Mouse (Mus musculus) limb, embryonic 14.5 days (tissue): ENCODE results near the gene Olfr556. TPM values are rescaled to one million over a fixed set of nuclear protein-coding genes. Genes with fewer than 3 reads are reported as not detected.

Source experiments
- ATAC-seq: fragments of 200-750 bp; cut with Nextera tagmentation; 2 replicates; pipeline ENCODE4 v1.8.0; 2017; ENCODE audit warnings: low read depth, moderate number of reproducible peaks, moderate TSS enrichment; ENCODE audit not compliant: low FRiP score
- DNase-seq: peaks from one replicate; pipeline ENCODE4 v3.0.0-alpha.2; 2015; ENCODE audit warnings: low spot score
- H3K27ac ChIP-seq: fragments of 300-500 bp; sonication (generic); replicated peaks from 2 replicates; pipeline ENCODE4 v1.5.1; 2014; ENCODE audit warnings: low read depth, mild to moderate bottlenecking, low read length, moderate library complexity, mixed read lengths
- H3K27me3 ChIP-seq: fragments of 300-500 bp; sonication (generic); 2 replicates; pipeline ENCODE4 v1.6.1; 2014; ENCODE audit warnings: low read length, mixed read lengths; ENCODE audit not compliant: control insufficient read depth, insufficient read depth
- H3K36me3 ChIP-seq: fragments of 300-500 bp; sonication (generic); 2 replicates; pipeline ENCODE4 v1.6.1; 2014; ENCODE audit warnings: mild to moderate bottlenecking, low read length, moderate library complexity, mixed read lengths; ENCODE audit not compliant: control insufficient read depth, insufficient read depth
- H3K4me1 ChIP-seq: fragments of 300-500 bp; sonication (generic); 2 replicates; pipeline ENCODE4 v1.6.1; 2014; ENCODE audit warnings: antibody characterized with exemption, low read length, mixed read lengths; ENCODE audit not compliant: control insufficient read depth, insufficient read depth
- H3K4me2 ChIP-seq: fragments of 300-500 bp; sonication (generic); replicated peaks from 2 replicates; pipeline ENCODE4 v1.6.1; 2014; ENCODE audit warnings: low read depth, mild to moderate bottlenecking, low read length, moderate library complexity; ENCODE audit not compliant: severe bottlenecking
- H3K4me3 ChIP-seq: fragments of 300-500 bp; sonication (generic); replicated peaks from 2 replicates; pipeline ENCODE4 v1.5.1; 2014; ENCODE audit warnings: low read length
- H3K9ac ChIP-seq: fragments of 300-500 bp; sonication (generic); 2 replicates; pipeline ENCODE4 v1.6.1; 2014; ENCODE audit warnings: mild to moderate bottlenecking, low read depth, low read length, moderate library complexity; ENCODE audit not compliant: severe bottlenecking
- H3K9me3 ChIP-seq: fragments of 300-500 bp; sonication (generic); 2 replicates; pipeline ENCODE4 v1.6.1; 2016; ENCODE audit warnings: low read length; ENCODE audit not compliant: control insufficient read depth
- POLR2A ChIP-seq: fragments of 200-500 bp; IDR thresholded peaks from 2 replicates; pipeline ENCODE4 v1.8.0; 2012; ENCODE audit warnings: inconsistent platforms, mild to moderate bottlenecking, moderate library complexity, borderline replicate concordance; ENCODE audit not compliant: insufficient read depth, insufficient read length; ENCODE audit errors: extremely low read depth
- WGBS: fragments of 180-500 bp; shearing (Covaris S2); extraction: QIAGEN DNeasy Blood & Tissue Kit; methylation state at CpG from one replicate; pipeline ENCODE4 v1.1.7; 2014; 5-methylcytosine and 5-hydroxymethylcytosine counted together
- polyA plus RNA-seq, 2 experiments: library from polyadenylated mRNA; depleted of rRNA in 1 of 2; stranded (reverse) in 1 of 2; unstranded in 1 of 2; fragments of >200 nt; fragmentation: Nextera tagmentation in 1 of 2; extraction: Ambion mirVana in 1 of 2; gene quantifications; 2 replicates each; pipeline versions ENCODE4 v1.2.1 to v1.2.3; 2012 to 2014

Olfr556 gene
- polyA plus RNA-seq, 2 experiments, result not detected

- H3K36me3 ChIP-seq, result no peaks in the 10 kb centered on the region
- no peak within 1 kb of the TSS for H3K27ac ChIP-seq
- WGBS, result 65% methylated on average over 1 of the region's 1 CpGs
- H3K4me2 ChIP-seq, result no peak within 1 kb of the TSS
- no peak for TF ChIP-seq POLR2A
- no peak for DNase-seq
- H3K9me3 ChIP-seq, result no peaks in the 10 kb centered on the region
- no peaks in the 10 kb centered on the region for H3K27me3 ChIP-seq
- no peak within 1 kb of the TSS for H3K4me3 ChIP-seq
- H3K4me1 ChIP-seq, result no peaks in the 10 kb centered on the region
- ATAC-seq, result no peak
- H3K9ac ChIP-seq, result no peak within 1 kb of the TSS
These were observed 6.2 kb upstream of the Olfr556 start, which contains the start of gene Olfr555 for GRCm38 (mm10) chr7:102658523-102658922. Gene Olfr555, plus strand, starts transcription at chr7:102658823.

- Histone ChIP-seq H3K9me3 (no peaks in the 10 kb centered on the region), H3K4me2 (no peak overlapping the region), H3K36me3 (no peaks in the 10 kb centered on the region), H3K9ac (no peak overlapping the region), H3K4me3 (no peak overlapping the region), H3K27me3 (no peaks in the 10 kb centered on the region), H3K27ac (no peak overlapping the region), H3K4me1 (no peaks in the 10 kb centered on the region)
- DNase-seq (peak; percentile 17), ATAC-seq (no peak)
- 30% methylated on average over 2 of the region's 2 CpGs for WGBS
- no peak for TF ChIP-seq POLR2A
These were observed 679 bp downstream of the Olfr556 start for GRCm38 (mm10) chr7:102665378-102665777.

GRCm38 (mm10) chr7:102676225-102676624, 11.5 kb downstream of the Olfr556 start:
- no peaks in the 10 kb centered on the region for H3K4me1 ChIP-seq
- H3K27ac ChIP-seq, result no peak overlapping the region
- H3K9me3 ChIP-seq, result no peaks in the 10 kb centered on the region
- no peaks in the 10 kb centered on the region for H3K27me3 ChIP-seq
- ATAC-seq (no peak), DNase-seq (no peak)
- no peak overlapping the region for H3K4me2 ChIP-seq
- 82% methylated on average over 2 of the region's 2 CpGs for WGBS
- no peak overlapping the region for H3K9ac ChIP-seq
- no peak overlapping the region for H3K4me3 ChIP-seq
- 0 out of 2 replicates have a peak, but pooled peaks cover 3% of the 10 kb centered on the region for H3K36me3 ChIP-seq
- no peak for TF ChIP-seq POLR2A

- Histone ChIP-seq H3K27me3 (no peaks in the 10 kb centered on the region), H3K4me1 (no peaks in the 10 kb centered on the region), H3K27ac (no peak overlapping the region), H3K36me3 (0 out of 2 replicates have a peak, but pooled peaks cover 3% of the 10 kb centered on the region), H3K9me3 (no peaks in the 10 kb centered on the region), H3K4me3 (no peak overlapping the region), H3K4me2 (no peak overlapping the region), H3K9ac (no peak overlapping the region)
- DNase-seq, result no peak
- ATAC-seq, result no peak
- TF ChIP-seq POLR2A, result no peak
- 83% methylated on average over 1 of the region's 1 CpGs for WGBS
These were observed 17.2 kb downstream of the Olfr556 start for GRCm38 (mm10) chr7:102681916-102682315.

GRCm38 (mm10) chr7:102686944-102687501, 22.3 kb downstream of the Olfr556 start, which contains the start of gene Trim68:
Gene Trim68, minus strand, starts transcription at chr7:102687327.
- peak within 1 kb of the TSS; percentile 74 for H3K27ac ChIP-seq
- under 1% methylated on average over 38 of the region's 40 CpGs for WGBS
- H3K9ac ChIP-seq, result peak within 1 kb of the TSS; percentile 68
- ATAC-seq, result peak; percentile 100
- peak within 1 kb of the TSS; percentile 57 for H3K4me2 ChIP-seq
- H3K9me3 ChIP-seq, result no peaks in the 10 kb centered on the region
- H3K4me1 ChIP-seq, result no peaks in the 10 kb centered on the region
- no peaks in the 10 kb centered on the region for H3K27me3 ChIP-seq
- peak within 1 kb of the TSS; percentile 57 for H3K4me3 ChIP-seq
- peak; percentile 45; the same call in 1 of the 2 replicates for TF ChIP-seq POLR2A
- DNase-seq, result peak; percentile 94
- H3K36me3 ChIP-seq, result no peaks in the 10 kb centered on the region
